ENCODE assay signal across 8 mouse cellular contexts in genomic region chr11:51606447-51607095, GRCm38 (mm10). TPM values are rescaled to one million over a fixed set of nuclear protein-coding genes. Genes with fewer than 3 reads are reported as not detected.
DNase-seq lines count a peak whose midpoint lies in the region; ATAC-seq and TF ChIP-seq lines count a peak whose summit lies in the region.

Hnrnpab (minus strand) TSS chr11:51606847.

- H3K27me3 ChIP-seq in heart, embryonic 10.5 days (ENCODE audit: insufficient read depth, poor library complexity, severe bottlenecking): no peaks in the 10 kb centered on the region
- no peaks in the 10 kb centered on the region for H3K27me3 ChIP-seq in kidney, embryonic 15.5 days

- peak; percentile 93 for TF ChIP-seq POLR2A in bone marrow macrophage, adult 2 months (IDR thresholded peaks at IDR 0.05; ENCODE audit: borderline replicate concordance, low read depth, low read length)
- TF ChIP-seq POLR2A in embryonic fibroblast, embryonic 13.5 days (IDR thresholded peaks at IDR 0.05; ENCODE audit: low read depth, low read length): peak; percentile 100

- H3K9me3 ChIP-seq in heart, embryonic 10.5 days: no peaks in the 10 kb centered on the region
- no peaks in the 10 kb centered on the region for H3K9me3 ChIP-seq in kidney, embryonic 15.5 days (replicated peaks)

- H3K4me1 ChIP-seq in bone marrow macrophage, adult 2 months (ENCODE audit: control insufficient read depth, insufficient read depth, low read length): peaks cover 9% of the 10 kb centered on the region
- H3K4me1 ChIP-seq in embryonic fibroblast, embryonic 13.5 days (ENCODE audit: control insufficient read depth, insufficient read depth, low read length): peaks cover 4% of the 10 kb centered on the region
- H3K4me1 ChIP-seq in heart, embryonic 10.5 days: peaks cover 29% of the 10 kb centered on the region
- peaks cover 43% of the 10 kb centered on the region for H3K4me1 ChIP-seq in kidney, embryonic 15.5 days

- peak within 1 kb of the TSS; percentile 94 for H3K4me3 ChIP-seq in bone marrow macrophage, adult 2 months (ENCODE audit: insufficient read depth, low read length)
- peak within 1 kb of the TSS; percentile 98 for H3K4me3 ChIP-seq in embryonic fibroblast, embryonic 13.5 days (ENCODE audit: insufficient read depth, low read length)
- H3K4me3 ChIP-seq in heart, embryonic 10.5 days: peak within 1 kb of the TSS; percentile 99
- H3K4me3 ChIP-seq in kidney, embryonic 15.5 days (replicated peaks): peak within 1 kb of the TSS; percentile 95

- H3K4me2 ChIP-seq in kidney, embryonic 15.5 days: peak within 1 kb of the TSS; percentile 76

- TF ChIP-seq CTCF in bone marrow macrophage, adult 2 months (IDR thresholded peaks at IDR 0.05; ENCODE audit: low read depth, low read length): no peak
- no peak for TF ChIP-seq CTCF in embryonic fibroblast, embryonic 13.5 days (IDR thresholded peaks at IDR 0.05; ENCODE audit: borderline replicate concordance, insufficient read depth, low read length)

- peak; percentile 95 for ATAC-seq in kidney, embryonic 15.5 days (replicated peaks; ENCODE audit: low FRiP score)
- peak; percentile 95 for ATAC-seq in monocyte, adult 5-6 weeks (replicated peaks; ENCODE audit: insufficient number of reproducible peaks, low FRiP score, low TSS enrichment, poor library complexity, severe bottlenecking)

- H3K27ac ChIP-seq in bone marrow macrophage, adult 2 months (ENCODE audit: insufficient read depth, low read depth, low read length): peak within 1 kb of the TSS; percentile 89
- peak within 1 kb of the TSS; percentile 62 for H3K27ac ChIP-seq in embryonic fibroblast, embryonic 13.5 days (ENCODE audit: insufficient read depth, low read length)
- peak within 1 kb of the TSS; percentile 100 for H3K27ac ChIP-seq in heart, embryonic 10.5 days
- peak within 1 kb of the TSS; percentile 96 for H3K27ac ChIP-seq in kidney, embryonic 15.5 days

- H3K36me3 ChIP-seq in heart, embryonic 10.5 days: peaks cover 40% of the 10 kb centered on the region
- H3K36me3 ChIP-seq in kidney, embryonic 15.5 days: peaks cover 41% of the 10 kb centered on the region

- DNase-seq in A20 (ENCODE audit: low read depth, low spot score): peak; percentile 98
- DNase-seq in heart, embryonic 10.5 days (ENCODE audit: low spot score): peak; percentile 98
- DNase-seq in liver: peak; percentile 97
- peak; percentile 94 to 96 for DNase-seq in spleen, postnatal 4 days (ENCODE audit: low spot score in 2 of 2)

- H3K9ac ChIP-seq in kidney, embryonic 15.5 days: peak within 1 kb of the TSS; percentile 99

- under 1% methylated on average over 87 of the region's 91 CpGs for whole genome bisulfite sequencing in heart, embryonic 10.5 days
- WGBS in kidney, embryonic 15.5 days: under 1% methylated on average over 91 of the region's 91 CpGs

RNA-seq across cellular contexts. Expression of gene Hnrnpab, which starts in this region (rescaled TPM):
- 144 and 159 TPM in 2 replicates for polyA plus RNA-seq in bone marrow macrophage, adult 2 months (2012; ENCODE audit: insufficient read depth, insufficient read length, missing spikeins)
- polyA plus RNA-seq in embryonic fibroblast, embryonic 13.5 days (2011; ENCODE audit: insufficient read length, low read depth, missing spikeins): 361 and 364 TPM in 2 replicates
- 341 and 617 TPM in 2 replicates for polyA plus RNA-seq in heart, embryonic 10.5 days (2016; fragmentation: Nextera tagmentation; extraction: Ambion mirVana)
- 443 and 447 TPM in 2 replicates for polyA plus RNA-seq in kidney, embryonic 15.5 days (2015; fragmentation: Nextera tagmentation; extraction: Ambion mirVana)
- 353 to 398 TPM (median 355 TPM) in 3 replicates for total RNA-seq in monocyte, adult 5-6 weeks (2017)

Comparison
In these comparisons a context has a peak if more than half of its experiments do, and no peak if none do; other contexts are left out.
1. Peak in every context shown above with its lines: DNase-seq, ATAC-seq, H3K4me3 ChIP-seq and H3K27ac ChIP-seq.